Mouse (Mus musculus) liver, embryonic 14.5 days (tissue): Measurements from ENCODE around the gene Syne2. TPM values are rescaled to one million over a fixed set of nuclear protein-coding genes. Genes with fewer than 3 reads are reported as not detected.
A peak's percentile ranks its signal among the peaks of the same experiment; 100 is the strongest.

Experiments used
- ATAC-seq: fragments of 200-750 bp; cut with Nextera tagmentation; 2 replicates; pipeline ENCODE4 v1.8.0; 2017; ENCODE audit warnings: moderate number of reproducible peaks, mild to moderate bottlenecking, moderate library complexity; ENCODE audit not compliant: insufficient read depth
- DNase-seq, 3 experiments: peaks; one replicate each; pipeline ENCODE4 v3.0.0-alpha.2; 2012 to 2013; ENCODE audit warnings: low read depth in 3 of 3, low spot score in 3 of 3
- H3K27ac ChIP-seq: fragments of 300-500 bp; sonication (generic); 2 replicates; pipeline ENCODE4 v1.5.1; 2014; ENCODE audit warnings: moderate library complexity, mild to moderate bottlenecking, control low read depth, inconsistent platforms
- H3K27me3 ChIP-seq: fragments of 300-500 bp; sonication (generic); 2 replicates; pipeline ENCODE4 v1.6.1; 2014; ENCODE audit warnings: mild to moderate bottlenecking, low read length, moderate library complexity; ENCODE audit not compliant: control insufficient read depth, insufficient read depth
- H3K36me3 ChIP-seq: fragments of 300-500 bp; sonication (generic); replicated peaks from 2 replicates; pipeline ENCODE4 v1.6.1; 2014; ENCODE audit warnings: low read depth; ENCODE audit not compliant: control insufficient read depth, insufficient read depth
- H3K4me1 ChIP-seq, 2 experiments: fragments of 200-500 bp in 1 of 2; fragments of 300-500 bp in 1 of 2; sonication (generic) in 1 of 2; replicated peaks; 2 replicates each; pipeline ENCODE4 v1.6.1; 2012 to 2014; ENCODE audit warnings: antibody characterized with exemption in 1 of 2, inconsistent platforms in 1 of 2, low read length in 1 of 2; ENCODE audit not compliant: control insufficient read depth in 2 of 2, insufficient read depth in 2 of 2
- H3K4me2 ChIP-seq: fragments of 300-500 bp; sonication (generic); 2 replicates; pipeline ENCODE4 v1.6.1; 2014; ENCODE audit warnings: low read depth, mild to moderate bottlenecking, control low read depth, moderate library complexity
- H3K4me3 ChIP-seq, 2 experiments: fragments of 200-500 bp in 1 of 2; fragments of 300-500 bp in 1 of 2; sonication (generic) in 1 of 2; 2 replicates each; pipeline ENCODE4 v1.5.1; 2012 to 2014; ENCODE audit warnings: low read depth in 2 of 2, low read length in 2 of 2, mild to moderate bottlenecking in 2 of 2, control low read depth in 1 of 2, inconsistent platforms in 1 of 2, moderate library complexity in 1 of 2; ENCODE audit not compliant: insufficient read depth in 1 of 2
- H3K9ac ChIP-seq: fragments of 300-500 bp; sonication (generic); replicated peaks from 2 replicates; pipeline ENCODE4 v1.6.1; 2014; ENCODE audit warnings: mild to moderate bottlenecking, control low read depth, moderate library complexity
- H3K9me3 ChIP-seq: fragments of 300-500 bp; sonication (generic); 2 replicates; pipeline ENCODE4 v1.6.1; 2016; ENCODE audit warnings: low read length, mixed read lengths; ENCODE audit not compliant: control insufficient read depth
- CTCF ChIP-seq: IDR thresholded peaks from 2 replicates; pipeline ENCODE4 v1.5.1; 2016; ENCODE audit warnings: antibody characterized with exemption, low read depth, control low read depth
- EP300 ChIP-seq: IDR thresholded peaks from 2 replicates; pipeline ENCODE4 v1.6.1; 2016; ENCODE audit warnings: antibody characterized with exemption, low read depth
- WGBS: fragments of 180-500 bp; shearing (Covaris S2); extraction: QIAGEN DNeasy Blood & Tissue Kit; methylation state at CpG from one replicate; pipeline ENCODE4 v1.1.7; 2014; ENCODE audit not compliant: insufficient replicate concordance; 5-methylcytosine and 5-hydroxymethylcytosine counted together
- polyA plus RNA-seq, 2 experiments: library from polyadenylated mRNA; depleted of rRNA in 1 of 2; stranded (reverse) in 1 of 2; unstranded in 1 of 2; fragments of >200 nt; fragmentation: Nextera tagmentation in 1 of 2; extraction: Ambion mirVana in 1 of 2; gene quantifications; 2 replicates each; pipeline versions ENCODE4 v1.2.1 to v1.2.3; 2012 to 2014

Gene Syne2
- polyA plus RNA-seq, 2 experiments, result 2.1 to 3.0 TPM

DNA sequence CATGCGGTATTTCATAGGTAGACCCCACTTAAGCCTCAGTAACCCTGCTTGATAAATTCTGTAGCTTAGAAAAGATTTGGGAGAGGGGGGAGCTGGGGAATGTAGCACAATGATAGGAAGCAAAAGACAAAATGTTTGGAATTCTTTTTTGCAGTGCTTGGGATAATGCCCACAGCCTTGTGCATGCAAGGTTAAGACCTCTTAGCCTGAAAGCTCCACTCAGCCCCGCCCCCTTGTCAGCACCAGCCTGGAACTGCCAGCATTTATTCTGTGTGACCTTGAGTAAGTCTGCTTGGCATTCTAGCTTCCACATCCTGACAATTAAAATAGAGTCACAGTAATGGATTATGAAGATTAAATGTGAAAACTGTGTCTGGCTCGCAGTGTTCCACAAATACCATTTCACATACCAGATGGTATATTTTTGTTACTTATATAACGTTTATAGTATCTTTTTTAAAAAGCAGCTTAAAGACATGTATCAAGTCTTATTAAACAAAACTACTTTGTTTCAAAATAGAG is 299.8 kb downstream of the Syne2 start:
- WGBS, result 45% methylated on average over 4 of the region's 4 CpGs
- Histone ChIP-seq H3K4me3 (no peak overlapping the region), H3K9ac (no peak overlapping the region), H3K9me3 (no peaks in the 10 kb centered on the region), H3K27ac (no peak overlapping the region), H3K36me3 (no peaks in the 10 kb centered on the region), H3K4me1 (no peaks in the 10 kb centered on the region), H3K4me2 (no peak overlapping the region), H3K27me3 (no peaks in the 10 kb centered on the region)
- ATAC-seq, result no peak
- DNase-seq, result no peak
- TF ChIP-seq EP300 (no peak), CTCF (no peak)

DNA sequence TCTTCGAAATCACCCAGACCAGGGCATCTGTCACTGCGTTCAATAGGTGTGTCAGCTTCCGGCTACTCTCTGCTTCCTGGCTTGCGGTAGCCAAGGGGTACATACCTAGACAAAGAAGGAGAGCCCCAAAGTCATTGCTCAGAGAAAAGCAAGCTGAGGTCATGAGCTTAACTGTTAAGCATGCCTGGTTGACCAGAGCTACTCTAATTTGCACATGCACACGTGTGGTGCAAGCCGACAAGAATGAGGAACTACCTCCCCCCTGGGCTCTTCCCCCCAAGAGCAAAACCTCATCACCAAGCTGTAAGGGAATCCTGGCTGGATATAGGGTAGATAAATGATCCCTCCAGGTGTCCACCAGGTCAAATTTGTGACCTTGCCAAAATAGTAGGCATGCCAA is 305.3 kb downstream of the Syne2 start:
- DNase-seq (no peak), ATAC-seq (no peak)
- TF ChIP-seq EP300, result no peak
- no peak for TF ChIP-seq CTCF
- no peaks in the 10 kb centered on the region for H3K9me3 ChIP-seq
- no peak overlapping the region for H3K4me2 ChIP-seq
- H3K36me3 ChIP-seq, result no peaks in the 10 kb centered on the region
- H3K9ac ChIP-seq, result no peak overlapping the region
- no peaks in the 10 kb centered on the region for H3K4me1 ChIP-seq
- no peak overlapping the region for H3K27ac ChIP-seq
- H3K4me3 ChIP-seq, result no peak overlapping the region
- WGBS, result 59% methylated on average over 6 of the region's 6 CpGs
- H3K27me3 ChIP-seq, result no peaks in the 10 kb centered on the region

DNA sequence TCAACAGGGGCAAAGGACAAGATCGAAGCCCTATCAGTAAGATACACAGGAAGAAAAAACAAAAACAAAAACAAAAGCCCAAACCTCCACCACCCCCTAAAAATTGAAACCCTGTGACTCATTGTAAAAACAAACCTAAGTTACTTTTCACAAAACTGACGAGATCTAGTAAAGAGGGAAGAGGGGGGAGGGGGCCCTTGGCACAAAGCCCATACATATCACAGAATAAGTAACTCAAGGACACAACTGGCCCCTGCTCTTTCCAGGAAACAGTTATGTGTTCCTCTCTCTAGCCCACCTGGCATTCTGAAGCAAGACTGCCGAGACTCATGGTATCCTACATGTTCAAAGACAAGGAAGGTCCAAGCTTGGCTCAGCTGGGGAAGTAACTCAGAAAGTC is 310.4 kb downstream of the Syne2 start:
- DNase-seq (no peak), ATAC-seq (no peak)
- no peak overlapping the region for H3K4me3 ChIP-seq
- H3K4me2 ChIP-seq, result no peak overlapping the region
- H3K4me1 ChIP-seq, result no peaks in the 10 kb centered on the region
- H3K9ac ChIP-seq, result no peak overlapping the region
- H3K9me3 ChIP-seq, result no peaks in the 10 kb centered on the region
- WGBS, result 36% methylated on average over 3 of the region's 3 CpGs
- H3K27ac ChIP-seq, result no peak overlapping the region
- H3K36me3 ChIP-seq, result no peaks in the 10 kb centered on the region
- no peak for TF ChIP-seq EP300
- TF ChIP-seq CTCF, result no peak
- no peaks in the 10 kb centered on the region for H3K27me3 ChIP-seq

DNA sequence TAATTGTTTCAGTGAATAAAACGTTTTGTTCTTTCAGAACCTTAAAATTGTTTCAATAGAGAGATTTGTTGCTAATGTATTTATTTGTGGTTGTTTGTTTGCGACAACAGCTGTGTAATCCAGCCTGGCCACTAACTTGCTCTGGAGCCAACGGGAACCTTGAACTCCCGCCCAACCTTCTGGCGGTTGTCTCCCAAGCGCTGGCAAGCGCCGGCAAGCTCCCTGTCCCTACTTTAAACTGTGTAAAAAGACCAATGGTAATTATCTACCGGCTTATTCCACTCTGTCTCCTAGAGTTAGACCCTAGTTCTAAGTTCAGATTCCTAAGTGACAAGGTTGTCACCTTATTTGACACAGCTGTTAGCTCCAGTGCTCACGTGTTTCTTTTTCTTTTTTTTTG is 310.9 kb downstream of the Syne2 start:
- Histone ChIP-seq H3K4me2 (no peak overlapping the region), H3K4me1 (no peaks in the 10 kb centered on the region), H3K27ac (no peak overlapping the region), H3K9ac (no peak overlapping the region), H3K27me3 (no peaks in the 10 kb centered on the region), H3K9me3 (no peaks in the 10 kb centered on the region), H3K36me3 (no peaks in the 10 kb centered on the region), H3K4me3 (no peak overlapping the region)
- TF ChIP-seq CTCF, result no peak
- TF ChIP-seq EP300, result no peak
- DNase-seq, result no peak
- WGBS, result 64% methylated on average over 10 of the region's 10 CpGs
- no peak for ATAC-seq

DNA sequence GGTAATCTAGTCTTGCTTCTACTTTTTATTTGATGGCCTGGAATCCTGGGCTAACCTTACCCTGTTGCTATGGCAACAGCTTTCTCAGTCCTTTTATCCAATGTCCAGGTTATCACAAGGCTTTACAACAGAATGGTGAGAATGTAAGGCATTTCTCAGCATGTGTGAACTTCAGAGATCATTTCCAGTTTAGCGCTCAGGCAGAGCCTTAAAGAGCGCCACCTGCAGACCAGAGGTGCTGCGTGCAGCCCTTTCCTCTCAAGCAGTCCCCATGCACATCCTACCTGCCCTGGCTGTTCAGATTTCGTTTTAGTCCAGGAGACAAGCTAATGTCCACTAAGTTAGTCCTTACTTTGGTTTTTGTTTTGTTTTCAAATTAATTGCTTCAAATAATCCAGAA is 312.3 kb downstream of the Syne2 start:
- Histone ChIP-seq H3K27ac (no peak overlapping the region), H3K9ac (no peak overlapping the region), H3K4me1 (no peaks in the 10 kb centered on the region), H3K4me3 (no peak overlapping the region), H3K27me3 (no peaks in the 10 kb centered on the region), H3K9me3 (no peaks in the 10 kb centered on the region), H3K4me2 (no peak overlapping the region), H3K36me3 (no peaks in the 10 kb centered on the region)
- TF ChIP-seq EP300 (no peak), CTCF (peak; percentile 67)
- no peak for DNase-seq
- no peak for ATAC-seq
- WGBS, result 17% methylated on average over 4 of the region's 4 CpGs

DNA sequence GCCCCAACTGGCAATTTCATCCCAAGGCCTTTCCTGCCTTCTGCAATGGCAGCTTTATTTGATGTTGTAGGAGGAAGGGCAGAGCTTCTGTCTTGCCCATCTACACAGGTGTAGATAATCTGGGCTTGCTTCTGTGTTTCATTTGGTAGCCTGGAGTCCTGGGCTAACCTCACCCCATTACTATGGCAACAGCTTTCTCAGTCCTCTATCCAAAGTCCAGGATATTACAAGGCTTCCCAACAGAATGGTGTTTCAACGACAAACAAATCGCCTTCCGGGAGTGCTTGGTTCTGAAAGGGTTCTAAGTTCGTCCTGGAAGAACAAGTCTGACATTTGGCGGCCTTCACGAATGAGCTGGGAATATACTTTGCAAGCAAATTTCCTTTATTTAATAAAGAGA is 313.0 kb downstream of the Syne2 start:
- no peak overlapping the region for H3K4me2 ChIP-seq
- TF ChIP-seq EP300, result no peak
- TF ChIP-seq CTCF, result no peak
- WGBS, result 60% methylated on average over 6 of the region's 6 CpGs
- ATAC-seq, result no peak
- no peak for DNase-seq
- H3K4me3 ChIP-seq, result no peak overlapping the region
- no peaks in the 10 kb centered on the region for H3K27me3 ChIP-seq
- no peaks in the 10 kb centered on the region for H3K36me3 ChIP-seq
- H3K9ac ChIP-seq, result no peak overlapping the region
- H3K27ac ChIP-seq, result no peak overlapping the region
- no peaks in the 10 kb centered on the region for H3K4me1 ChIP-seq
- H3K9me3 ChIP-seq, result no peaks in the 10 kb centered on the region
